Mouse (Mus musculus): ENCODE data around the gene Sspn. TPM values are rescaled to one million over a fixed set of nuclear protein-coding genes. Genes with fewer than 3 reads are reported as not detected.

The Sspn gene
- total and polyA plus RNA-seq, 3 experiments = 0.04 to 0.14 (median 0.13) TPM

DNA sequence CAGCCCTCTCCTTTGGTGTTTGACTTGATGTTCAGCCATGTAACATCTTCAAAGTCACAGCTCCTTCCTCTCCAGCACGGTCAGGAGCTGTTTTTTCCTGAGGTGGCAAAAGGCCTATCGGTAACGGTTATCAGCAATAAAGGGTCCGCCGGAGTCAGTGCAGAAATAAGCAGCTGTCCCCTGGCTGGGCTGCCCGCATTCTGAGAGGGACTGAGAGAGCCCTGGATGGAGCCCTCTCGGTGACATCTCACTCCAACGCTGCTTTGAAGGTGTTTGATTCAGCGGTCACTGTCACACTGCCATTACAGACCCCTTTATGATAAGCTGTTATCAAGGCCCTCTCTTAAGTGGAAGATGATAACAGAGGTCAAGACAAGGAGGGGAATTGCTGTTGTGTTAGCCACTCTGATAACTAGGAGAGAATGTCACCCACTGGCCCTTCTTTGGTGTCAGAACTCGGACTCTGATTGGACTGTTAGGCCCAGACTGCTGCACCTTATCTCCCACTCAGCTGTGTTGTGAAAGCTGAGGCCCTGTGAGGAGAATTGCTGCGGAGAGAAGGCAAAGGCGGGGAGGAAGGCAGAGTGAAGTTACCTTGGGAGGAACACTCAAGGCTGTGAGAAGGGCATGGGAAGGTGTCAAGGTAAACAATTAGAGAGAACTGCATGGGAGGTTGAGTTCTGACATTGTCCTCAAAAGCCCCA lies 11.0 kb downstream of the Sspn start:
- DNase-seq (ENCODE audit: extremely low read depth) = no peak
- no peak overlapping the region for H3K9ac ChIP-seq (ENCODE audit: insufficient read depth, low read depth)
- no peaks in the 10 kb centered on the region for H3K36me3 ChIP-seq (replicated peaks in 1 of 2; ENCODE audit: control insufficient read depth in 1 of 2, insufficient read depth in 1 of 2, low read length in 1 of 2)
- H3K9me3 ChIP-seq (replicated peaks; ENCODE audit: low read length) = no peaks in the 10 kb centered on the region
- H3K4me1 ChIP-seq (ENCODE audit: control insufficient read depth in 1 of 2, insufficient read depth in 2 of 2) = peaks cover 0 to 4% of the 10 kb centered on the region in 2 experiments; a peak in 1 of 4 replicates
- H3K4me2 ChIP-seq (ENCODE audit: insufficient read depth, low read depth, poor library complexity, severe bottlenecking) = no peak overlapping the region
- in situ Hi-C loops (cut with MboI; ENCODE audit: low pct_ligation_motif_present, low pct_unique_long_range_greater_than_20kb, low sequenced_read_pairs) = no loop called here
- dilution Hi-C loops (cut with MboI; ENCODE audit: extremely low pct_ligation_motif_present, extremely low pct_unique_long_range_greater_than_20kb, low sequenced_read_pairs) = no loop called here
- H3K4me3 ChIP-seq (replicated peaks in 1 of 3; ENCODE audit: low read depth in 2 of 3, low read length in 2 of 3, poor library complexity in 1 of 3) = no peak overlapping the region
- no peak overlapping the region for H3K27ac ChIP-seq (ENCODE audit: insufficient read depth, low read depth)
- TF ChIP-seq HCFC1 (IDR thresholded peaks at IDR 0.05; ENCODE audit: low read depth, low read length) = no peak
- TF ChIP-seq E2F4 (IDR thresholded peaks at IDR 0.05; ENCODE audit: insufficient replicate concordance, low read depth, low read length) = no peak
- no peak for TF ChIP-seq JUND (conservative IDR thresholded peaks at IDR 0.05; ENCODE audit: low read depth, low read length)
- TF ChIP-seq RAD21 (IDR thresholded peaks at IDR 0.05; ENCODE audit: low read depth, low read length) = no peak
- no peak for TF ChIP-seq TCF12 (IDR thresholded peaks at IDR 0.05; ENCODE audit: low read depth, low read length)
- TF ChIP-seq EP300 (IDR thresholded peaks at IDR 0.05; ENCODE audit: low read length) = no peak
- no peak for TF ChIP-seq ZMIZ1 (IDR thresholded peaks at IDR 0.05; ENCODE audit: low read depth, low read length)
- no peak for TF ChIP-seq CHD1 (IDR thresholded peaks at IDR 0.05; ENCODE audit: low read depth, low read length)
- no peak for TF ChIP-seq BHLHE40 (IDR thresholded peaks at IDR 0.05; ENCODE audit: low read depth, low read length)
- no peak for TF ChIP-seq POLR2AphosphoS2 (IDR thresholded peaks at IDR 0.05; ENCODE audit: low read depth, low read length)
- no peak for TF ChIP-seq ZC3H11A (IDR thresholded peaks at IDR 0.05; ENCODE audit: low read depth, low read length)
- TF ChIP-seq MYC (IDR thresholded peaks at IDR 0.05; ENCODE audit: low read depth, low read length) = no peak
- no peak for TF ChIP-seq MEF2A (IDR thresholded peaks at IDR 0.05; ENCODE audit: borderline replicate concordance, low read depth, low read length)
- H3K27me3 ChIP-seq (replicated peaks) = no peaks in the 10 kb centered on the region
- no peaks in the 10 kb centered on the region for H3K79me2 ChIP-seq (replicated peaks; ENCODE audit: control insufficient read depth, extremely low read depth, insufficient read depth, poor library complexity, severe bottlenecking)

DNA sequence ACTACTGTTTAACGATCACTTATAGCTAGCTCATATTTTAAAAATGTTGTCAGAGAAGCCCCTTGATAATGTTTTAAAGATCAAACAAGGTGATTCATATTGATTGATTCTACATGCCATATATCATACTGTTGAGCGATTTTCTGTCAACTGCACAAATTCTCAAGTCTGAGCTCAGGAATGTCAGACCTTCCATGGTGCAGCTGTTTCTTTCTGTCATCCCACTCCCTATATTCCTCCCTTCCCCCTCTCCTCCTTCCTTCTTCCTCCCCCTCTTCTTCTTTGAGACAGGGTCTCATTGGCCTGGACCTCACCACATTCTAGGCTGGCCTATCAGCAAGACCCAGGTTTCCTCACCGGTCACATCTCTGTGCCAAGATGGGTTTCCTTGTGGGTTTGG lies 12.0 kb downstream of the Sspn start:
- Histone ChIP-seq H3K79me2 (replicated peaks; ENCODE audit: control insufficient read depth, extremely low read depth, insufficient read depth, poor library complexity, severe bottlenecking) (no peaks in the 10 kb centered on the region), H3K4me2 (ENCODE audit: insufficient read depth, low read depth, poor library complexity, severe bottlenecking) (no peak overlapping the region), H3K9me3 (replicated peaks; ENCODE audit: low read length) (no peaks in the 10 kb centered on the region), H3K4me3 (replicated peaks in 1 of 3; ENCODE audit: low read depth in 2 of 3, low read length in 2 of 3, poor library complexity in 1 of 3) (no peak overlapping the region), H3K4me1 (ENCODE audit: control insufficient read depth in 1 of 2, insufficient read depth in 2 of 2) (peaks cover 7% of the 10 kb centered on the region in 2 experiments; a peak in 3 of 4 replicates), H3K27ac (ENCODE audit: insufficient read depth, low read depth) (no peak overlapping the region), H3K9ac (ENCODE audit: insufficient read depth, low read depth) (no peak overlapping the region), H3K27me3 (replicated peaks) (no peaks in the 10 kb centered on the region), H3K36me3 (replicated peaks in 1 of 2; ENCODE audit: control insufficient read depth in 1 of 2, insufficient read depth in 1 of 2, low read length in 1 of 2) (no peaks in the 10 kb centered on the region)
- no peak for DNase-seq (ENCODE audit: extremely low read depth)
- TF ChIP-seq MXI1 (IDR thresholded peaks at IDR 0.05; ENCODE audit: low read depth, low read length) (no peak), ZNF384 (IDR thresholded peaks at IDR 0.05; ENCODE audit: low read depth, low read length) (no peak), IRF4 (IDR thresholded peaks at IDR 0.05; ENCODE audit: low read depth, low read length) (no peak), NRF1 (IDR thresholded peaks at IDR 0.05; ENCODE audit: low read depth, low read length) (no peak), MAZ (IDR thresholded peaks at IDR 0.05; ENCODE audit: low read depth, low read length) (no peak), JUN (IDR thresholded peaks at IDR 0.05; ENCODE audit: insufficient read depth, low read depth, low read length) (no peak), USF1 (IDR thresholded peaks at IDR 0.05; ENCODE audit: low read depth, low read length) (no peak), MYC (IDR thresholded peaks at IDR 0.05; ENCODE audit: low read depth, low read length) (no peak), HCFC1 (IDR thresholded peaks at IDR 0.05; ENCODE audit: low read depth, low read length) (no peak), ZC3H11A (IDR thresholded peaks at IDR 0.05; ENCODE audit: low read depth, low read length) (no peak), ZKSCAN1 (IDR thresholded peaks at IDR 0.05; ENCODE audit: borderline replicate concordance, low read depth, low read length) (no peak), RAD21 (IDR thresholded peaks at IDR 0.05; ENCODE audit: low read depth, low read length) (no peak), TBP (conservative IDR thresholded peaks at IDR 0.05; ENCODE audit: low read depth, low read length) (no peak), ETS1 (conservative IDR thresholded peaks at IDR 0.05; ENCODE audit: low read depth, low read length) (no peak), USF2 (conservative IDR thresholded peaks at IDR 0.05; ENCODE audit: low read depth, low read length) (no peak), UBTF (IDR thresholded peaks at IDR 0.05; ENCODE audit: low read depth, low read length) (no peak), JUND (conservative IDR thresholded peaks at IDR 0.05; ENCODE audit: low read depth, low read length) (no peak), NELFE (IDR thresholded peaks at IDR 0.05; ENCODE audit: low read depth, low read length) (no peak)
- in situ Hi-C loops (cut with MboI; ENCODE audit: low pct_ligation_motif_present, low pct_unique_long_range_greater_than_20kb, low sequenced_read_pairs) = no loop called here
- dilution Hi-C loops (cut with MboI; ENCODE audit: extremely low pct_ligation_motif_present, extremely low pct_unique_long_range_greater_than_20kb, low sequenced_read_pairs) = no loop called here

Measured in CH12.LX (cell line).